8 mouse cellular contexts compared by ENCODE assay signal in the genomic region with DNA sequence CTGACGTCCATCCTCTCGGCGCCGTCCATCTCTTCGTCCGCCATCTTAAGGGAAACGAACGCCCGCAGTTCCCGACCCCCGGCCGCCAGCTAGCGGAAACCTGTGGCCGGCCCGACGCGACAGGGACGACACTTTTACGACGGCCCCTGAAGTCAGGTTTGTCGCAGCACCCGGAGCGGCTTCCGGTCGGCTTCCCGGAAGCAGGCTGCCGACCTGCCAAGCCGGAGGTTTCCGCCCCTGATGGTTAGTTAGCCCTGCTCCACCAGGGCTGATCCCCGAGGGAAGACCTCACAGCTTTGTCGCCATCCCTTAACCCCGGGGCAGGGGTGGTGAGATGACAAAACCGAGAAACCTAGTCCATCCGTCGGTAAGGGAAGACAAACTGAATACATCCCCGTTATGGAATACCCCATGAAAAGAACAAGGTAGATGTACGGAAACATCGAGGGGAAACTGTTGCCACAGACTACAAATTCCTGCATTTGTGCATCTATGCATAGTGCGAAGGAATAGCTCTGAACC. TPM values are rescaled to one million over a fixed set of nuclear protein-coding genes. Genes with fewer than 3 reads are reported as not detected.
DNase-seq lines count a peak whose midpoint lies in the region; ATAC-seq and TF ChIP-seq lines count a peak whose summit lies in the region.

Gene Ubr1 (minus strand): TSS at position 157 of the 522 bp plus-strand sequence.

- H3K27me3 ChIP-seq in erythroblast, embryonic 14.5 days (ENCODE audit: control insufficient read depth), result no peaks in the 10 kb centered on the region
- no peaks in the 10 kb centered on the region for H3K27me3 ChIP-seq in heart, embryonic 12.5 days (replicated peaks)
- no peaks in the 10 kb centered on the region for H3K27me3 ChIP-seq in kidney, embryonic 16.5 days (ENCODE audit: insufficient read depth, low read length)
- no peaks in the 10 kb centered on the region for H3K27me3 ChIP-seq in liver, adult 2 months (ENCODE audit: control insufficient read depth, insufficient read depth, low read length)

- H3K9me3 ChIP-seq in erythroblast, embryonic 14.5 days (ENCODE audit: control insufficient read depth, low read length), result no peaks in the 10 kb centered on the region
- no peaks in the 10 kb centered on the region for H3K9me3 ChIP-seq in heart, embryonic 12.5 days (replicated peaks)
- no peaks in the 10 kb centered on the region for H3K9me3 ChIP-seq in kidney, embryonic 16.5 days (ENCODE audit: low read length)

- H3K79me2 ChIP-seq in liver, adult 2 months (ENCODE audit: control insufficient read depth, insufficient read depth, low read length), result peaks cover 13% of the 10 kb centered on the region; the same call in 1 of the 2 replicates

- peak; percentile 82 for TF ChIP-seq POLR2A in liver, adult 2 months (IDR thresholded peaks at IDR 0.05; ENCODE audit: extremely low read depth, insufficient read depth, low read length)

- peak; percentile 89 for ATAC-seq in heart, embryonic 12.5 days (ENCODE audit: insufficient number of reproducible peaks, low FRiP score)
- ATAC-seq in kidney, embryonic 16.5 days (ENCODE audit: low FRiP score, low TSS enrichment), result peak; percentile 92
- ATAC-seq in monocyte, adult 5-6 weeks (replicated peaks; ENCODE audit: insufficient number of reproducible peaks, low FRiP score, low TSS enrichment, poor library complexity, severe bottlenecking), result peak; percentile 97

- H3K27ac ChIP-seq in heart, embryonic 12.5 days (ENCODE audit: poor library complexity, severe bottlenecking), result peak within 1 kb of the TSS; percentile 80
- peak within 1 kb of the TSS; percentile 88 for H3K27ac ChIP-seq in kidney, embryonic 16.5 days (ENCODE audit: low read length)
- peak within 1 kb of the TSS; percentile 40 for H3K27ac ChIP-seq in liver, adult 2 months (replicated peaks; ENCODE audit: insufficient read depth, low read depth, low read length)

- DNase-seq in CD4-positive, CD25-positive, alpha-beta regulatory T cell, adult 2 months (ENCODE audit: low read depth, low spot score), result peak; percentile 93
- peak; percentile 76 for DNase-seq in brain, embryonic 18.5 days (ENCODE audit: low read depth, low spot score)
- DNase-seq in liver, adult 2 months (ENCODE audit: extremely low read depth, low read depth, low spot score), result peak; percentile 69
- peak; percentile 90 to 91 for DNase-seq in spleen, postnatal 36 days (ENCODE audit: low spot score in 2 of 2)

- H3K4me3 ChIP-seq in erythroblast, embryonic 14.5 days (replicated peaks), result peak within 1 kb of the TSS; percentile 90
- peak within 1 kb of the TSS; percentile 93 for H3K4me3 ChIP-seq in heart, embryonic 12.5 days
- peak within 1 kb of the TSS; percentile 86 for H3K4me3 ChIP-seq in kidney, embryonic 16.5 days (ENCODE audit: low read length)
- H3K4me3 ChIP-seq in liver, adult 2 months (ENCODE audit: insufficient read depth, low read depth, low read length), result peak within 1 kb of the TSS; percentile 83

- under 1% methylated on average over 39 of the region's 39 CpGs for WGBS in heart, embryonic 12.5 days
- under 1% methylated on average over 39 of the region's 39 CpGs for WGBS in kidney, embryonic 16.5 days
- under 1% methylated on average over 39 of the region's 39 CpGs for WGBS in liver, adult 2 months

- peak within 1 kb of the TSS; percentile 71 for H3K4me2 ChIP-seq in heart, embryonic 12.5 days
- H3K4me2 ChIP-seq in kidney, embryonic 16.5 days (replicated peaks; ENCODE audit: low read depth, low read length), result peak within 1 kb of the TSS; percentile 76

- peaks cover 52% of the 10 kb centered on the region for H3K4me1 ChIP-seq in erythroblast, embryonic 14.5 days (ENCODE audit: control insufficient read depth)
- peaks cover 19% of the 10 kb centered on the region for H3K4me1 ChIP-seq in heart, embryonic 12.5 days (replicated peaks)
- peaks cover 22% of the 10 kb centered on the region for H3K4me1 ChIP-seq in kidney, embryonic 16.5 days (ENCODE audit: insufficient read depth, low read length)
- no peaks in the 10 kb centered on the region; the same call in none of the 2 replicates for H3K4me1 ChIP-seq in liver, adult 2 months (ENCODE audit: control insufficient read depth, insufficient read depth, low read length)

- peaks cover 22% of the 10 kb centered on the region for H3K36me3 ChIP-seq in erythroblast, embryonic 14.5 days (ENCODE audit: control insufficient read depth)
- no peaks in the 10 kb centered on the region; the same call in 1 of the 2 replicates for H3K36me3 ChIP-seq in heart, embryonic 12.5 days
- H3K36me3 ChIP-seq in kidney, embryonic 16.5 days (ENCODE audit: insufficient read depth, low read length), result no peaks in the 10 kb centered on the region
- H3K36me3 ChIP-seq in liver, adult 2 months (ENCODE audit: control insufficient read depth, insufficient read depth, low read length), result peaks cover 1% of the 10 kb centered on the region; the same call in 1 of the 2 replicates

- TF ChIP-seq CTCF in liver, adult 2 months (IDR thresholded peaks at IDR 0.05; ENCODE audit: low read depth, low read length), result no peak

- H3K9ac ChIP-seq in heart, embryonic 12.5 days, result peak within 1 kb of the TSS; percentile 89
- H3K9ac ChIP-seq in kidney, embryonic 16.5 days (replicated peaks; ENCODE audit: low read length), result peak within 1 kb of the TSS; percentile 92
- H3K9ac ChIP-seq in liver, adult 2 months (ENCODE audit: low read depth, low read length), result peak within 1 kb of the TSS; percentile 79

RNA-seq across cellular contexts. Expression of gene Ubr1, which starts in this region (rescaled TPM):
- 0.79 and 1.3 TPM in 2 replicates for polyA plus RNA-seq in erythroblast, embryonic 14.5 days (2012)
- 19.6 and 20.9 TPM in 2 replicates for polyA plus RNA-seq in heart, embryonic 12.5 days (2016; fragmentation: Nextera tagmentation; extraction: Ambion mirVana)
- 27.3 and 31.0 TPM in 2 replicates for polyA plus RNA-seq in kidney, embryonic 16.5 days (2015; fragmentation: Nextera tagmentation; extraction: Ambion mirVana)
- 16.1 and 19.1 TPM in 2 replicates for total RNA-seq in liver, adult 2 months (2014; rRNA removed)
- polyA plus RNA-seq in liver, adult 2 months (2012; rRNA removed), result 10.2 and 14.4 TPM in 2 replicates
- 32.3 to 53.2 TPM (median 47.1 TPM) in 3 replicates for total RNA-seq in monocyte, adult 5-6 weeks (2017)

Comparison
In these comparisons a context has a peak if more than half of its experiments do, and no peak if none do; other contexts are left out.
1. Peak in every context shown above with its lines: DNase-seq, ATAC-seq, H3K4me3 ChIP-seq and H3K27ac ChIP-seq.